Mouse (Mus musculus) adrenal gland, adult 18-20 months (tissue): ENCODE measurements around the gene Map3k13. TPM values are rescaled to one million over a fixed set of nuclear protein-coding genes. Genes with fewer than 3 reads are reported as not detected.

ENCODE experiments used
- DNase-seq, 2 experiments: peaks; one replicate each; pipeline ENCODE4 v3.0.0; 2021 to 2022; ENCODE audit warnings: low spot score in 2 of 2
- total RNA-seq, 2 experiments: library from RNA; stranded (reverse); gene quantifications; 1 replicate in 1 of 2; 2 replicates in 1 of 2; pipeline ENCODE4 v1.2.3; 2021

Map3k13 gene
- total RNA-seq, 2 experiments from 2014 or later = 0.70 to 0.77 TPM

- no peak for DNase-seq
Measured at GRCm38 (mm10) chr16:21848444-21848843, 54.3 kb downstream of the Map3k13 start.

DNA sequence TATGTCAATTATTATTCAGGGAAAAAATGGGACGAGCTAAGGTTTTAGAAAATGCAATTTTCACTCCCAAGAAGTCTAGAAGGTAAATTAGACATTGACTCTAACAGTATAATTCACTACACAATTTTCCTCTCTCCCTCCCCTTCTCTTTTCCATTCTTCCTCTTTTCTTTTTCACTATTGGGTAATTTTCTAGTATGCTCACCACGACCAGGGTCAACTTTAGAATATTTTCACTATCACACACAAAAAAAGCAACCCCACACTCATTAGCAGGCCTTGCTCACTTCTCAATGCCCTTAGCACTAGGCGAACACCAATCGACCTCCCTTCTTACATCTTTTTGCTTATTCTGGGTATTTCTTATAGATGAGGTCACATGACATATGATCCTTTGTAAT lies 54.7 kb downstream of the Map3k13 start:
- DNase-seq = no peak

DNA sequence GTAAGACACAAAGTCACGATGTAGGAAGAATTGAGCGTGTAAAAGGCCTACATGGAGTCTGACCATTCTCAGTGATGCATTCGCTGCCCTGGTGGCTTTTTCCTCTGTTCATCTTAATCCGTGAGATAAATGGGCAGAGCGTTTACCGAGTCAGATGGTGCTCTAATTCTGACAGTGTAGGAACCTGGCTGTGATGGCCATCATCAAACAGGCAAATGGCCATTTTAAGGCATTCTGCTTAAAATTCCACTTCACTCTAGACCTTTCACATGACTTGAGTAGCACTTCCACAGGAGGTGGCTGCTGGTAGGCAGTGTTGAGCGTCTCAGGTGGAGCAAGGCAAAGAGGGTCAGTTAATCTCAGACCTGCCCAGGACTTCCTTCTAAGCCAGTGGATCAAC lies 58.2 kb downstream of the Map3k13 start:
- no peak for DNase-seq

- DNase-seq = no peak
Measured at GRCm38 (mm10) chr16:21853446-21853941, 59.3 kb downstream of the Map3k13 start.

DNA sequence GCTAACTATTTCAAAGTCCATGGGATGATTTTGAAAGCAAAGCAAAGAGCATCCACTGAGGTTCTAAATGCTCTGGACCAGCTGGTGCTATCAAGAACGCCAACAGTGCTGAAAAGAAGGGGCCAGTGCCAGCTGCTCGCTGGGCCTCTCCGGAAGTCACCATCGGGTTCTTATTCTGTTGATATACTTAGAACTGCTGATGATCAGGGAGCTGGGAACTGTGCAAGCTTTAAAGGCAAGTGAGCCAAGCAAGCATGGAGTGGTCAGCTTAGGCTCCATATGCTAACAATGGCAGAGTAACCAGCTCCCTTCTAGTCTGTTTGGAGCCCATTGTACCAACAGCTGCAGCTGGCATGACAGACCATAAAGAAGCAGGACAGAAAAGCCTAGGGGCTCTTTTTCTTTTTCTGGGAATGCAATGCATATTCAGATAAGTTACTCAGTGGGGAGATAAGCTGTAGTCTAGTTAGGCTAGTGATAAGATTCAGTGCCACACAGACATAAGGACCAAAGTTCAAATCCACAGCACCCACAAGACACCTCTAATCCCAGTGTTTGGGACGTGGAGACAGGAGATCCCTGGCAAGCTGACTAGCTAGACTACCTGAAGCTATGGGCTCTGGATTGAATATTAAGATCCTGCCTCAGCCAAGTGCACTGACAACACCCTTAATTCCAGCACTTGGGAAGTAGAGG lies 60.6 kb downstream of the Map3k13 start:
- no peak for DNase-seq

GRCm38 (mm10) chr16:21856134-21856533 lies 62.0 kb downstream of the Map3k13 start:
- no peak for DNase-seq

DNA sequence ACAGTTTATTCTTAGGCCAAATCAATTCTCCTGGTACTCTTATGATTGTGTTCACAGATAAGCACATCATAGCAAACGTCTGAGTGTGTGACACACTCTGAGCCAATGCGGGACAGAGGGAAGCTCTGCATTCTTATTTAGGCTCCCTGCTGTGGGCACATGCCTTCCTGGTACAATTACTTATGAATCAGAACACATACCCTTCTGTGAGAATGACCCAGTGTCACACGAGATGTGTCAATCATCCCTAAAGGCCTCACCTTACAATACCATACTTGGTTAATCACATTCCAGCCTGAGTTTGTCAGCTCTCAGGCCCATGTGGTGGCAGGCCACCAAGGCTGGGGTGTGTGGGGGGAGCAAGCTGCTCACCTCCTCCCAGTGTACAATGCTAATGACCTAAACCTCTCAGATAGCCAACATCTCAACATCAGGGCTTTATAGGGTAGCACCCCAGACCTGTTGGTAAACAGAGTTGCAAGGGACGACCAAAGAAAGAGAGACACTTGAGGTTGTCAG lies 63.0 kb downstream of the Map3k13 start:
- DNase-seq = no peak

GRCm38 (mm10) chr16:21858163-21858562 lies 64.0 kb downstream of the Map3k13 start:
- no peak for DNase-seq

DNA sequence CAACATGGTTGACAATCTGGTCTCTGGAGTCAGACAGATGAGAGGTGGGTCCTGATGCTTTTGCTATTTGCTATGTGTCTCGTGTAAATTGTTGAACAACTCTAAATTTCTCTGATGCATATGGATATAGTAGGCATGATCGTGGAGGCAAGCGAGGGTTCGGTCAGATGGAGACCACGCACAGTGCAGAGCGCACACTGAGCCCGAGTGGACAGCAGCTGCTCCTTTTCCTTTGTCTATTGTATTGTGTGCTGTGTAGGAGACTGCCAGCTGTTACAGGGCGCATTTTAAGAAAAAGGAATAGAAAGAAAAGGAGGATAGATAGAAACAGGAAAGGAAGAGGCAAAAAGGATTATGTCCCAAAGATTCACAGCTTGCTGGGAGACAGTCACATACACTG lies 64.7 kb downstream of the Map3k13 start:
- DNase-seq = no peak

DNA sequence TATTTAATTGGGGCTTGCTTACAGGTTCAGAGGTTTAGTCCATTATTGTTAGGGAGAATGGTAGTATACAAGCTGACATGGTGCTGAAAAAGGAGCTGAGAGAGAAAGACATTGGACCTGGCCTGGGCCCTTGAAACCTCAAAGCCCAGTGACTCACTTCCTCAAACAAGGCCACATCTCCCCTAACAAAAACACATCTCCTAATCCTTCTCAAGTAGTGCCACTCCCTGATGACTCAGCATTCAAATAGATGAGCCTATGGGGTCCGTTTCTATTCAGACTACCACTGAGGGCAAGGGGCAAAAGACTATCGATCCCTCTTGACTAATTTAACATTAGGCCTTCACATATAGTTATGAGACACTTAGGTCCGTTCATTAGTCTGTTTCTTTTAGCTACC lies 68.3 kb downstream of the Map3k13 start:
- DNase-seq = no peak

DNA sequence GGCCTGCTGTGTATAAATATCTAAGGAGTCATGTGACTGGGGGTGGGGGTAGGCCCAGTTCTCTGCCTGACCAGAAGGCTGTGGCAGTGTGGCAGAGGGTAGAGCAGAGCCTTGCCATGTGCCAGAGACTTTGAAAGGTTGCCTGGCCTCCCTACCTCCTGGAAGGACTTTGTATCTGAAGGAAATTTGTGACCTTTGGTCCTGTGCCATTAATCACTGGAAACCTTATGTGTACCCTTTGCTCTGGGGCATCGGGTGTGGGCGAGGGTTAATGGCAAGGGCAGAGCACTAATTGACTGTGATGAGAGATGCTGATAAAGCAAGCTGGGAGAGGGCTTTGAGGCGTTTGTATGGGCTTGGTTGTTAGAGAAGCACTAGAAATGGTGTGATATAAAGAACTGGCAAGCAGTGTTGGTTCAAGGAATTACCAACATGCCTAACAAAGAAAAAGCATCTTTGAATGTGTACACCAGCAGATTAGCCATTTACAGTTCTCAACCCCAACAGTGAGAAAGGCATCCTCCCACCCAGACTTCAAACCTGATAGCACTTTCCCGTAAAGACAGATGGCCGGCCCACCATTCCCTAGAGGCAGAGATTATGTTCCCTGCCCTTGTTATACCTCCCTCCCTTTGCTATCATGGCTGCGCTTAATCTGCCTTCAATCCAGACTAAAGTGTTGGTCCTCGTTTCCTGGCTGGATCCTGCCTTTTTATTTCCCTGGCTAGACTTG lies 71.3 kb downstream of the Map3k13 start:
- DNase-seq = no peak

GRCm38 (mm10) chr16:21865983-21866575 lies 71.9 kb downstream of the Map3k13 start:
- no peak for DNase-seq

- DNase-seq = no peak
Measured at GRCm38 (mm10) chr16:21867727-21868126, 73.6 kb downstream of the Map3k13 start.

- DNase-seq = no peak
Measured at GRCm38 (mm10) chr16:21868651-21869050, 74.5 kb downstream of the Map3k13 start.

DNA sequence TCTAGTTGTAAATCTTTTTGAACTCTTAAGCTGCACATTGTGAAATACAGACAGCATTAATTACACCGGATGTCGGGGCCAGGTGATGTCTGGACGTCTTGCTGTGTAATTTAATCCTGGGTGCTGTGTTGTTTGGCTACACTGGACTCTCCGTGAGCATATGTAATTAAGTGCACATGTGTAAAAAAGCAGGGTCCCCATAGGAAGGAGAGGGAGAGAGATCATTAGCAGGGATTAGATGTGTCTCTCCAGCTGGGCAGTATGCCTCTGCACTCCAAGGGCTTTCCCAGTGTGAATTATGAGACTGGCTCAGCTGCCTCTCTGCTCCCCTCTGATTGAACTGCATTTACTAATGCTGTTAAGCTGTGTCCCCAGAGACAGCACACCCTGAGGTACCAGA lies 75.7 kb downstream of the Map3k13 start:
- DNase-seq = no peak

DNA sequence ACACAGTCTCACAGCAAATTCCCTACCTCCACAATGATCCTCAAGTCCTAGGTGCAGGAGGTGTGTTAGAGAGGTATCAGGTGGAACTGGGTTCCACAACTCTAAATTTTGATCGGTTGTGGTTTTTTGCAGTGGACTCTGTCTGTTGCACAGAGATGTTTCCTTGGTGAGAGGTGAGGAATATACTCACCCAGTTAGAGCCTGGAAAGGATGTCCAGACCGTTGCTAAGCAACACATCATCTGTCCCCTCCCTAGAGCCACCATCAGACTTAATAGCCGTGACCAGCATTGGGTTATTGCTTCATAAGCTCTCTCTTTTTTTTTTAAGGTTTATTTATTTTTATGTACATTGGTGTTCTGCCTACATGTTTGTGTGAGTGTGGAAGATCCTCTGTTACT lies 83.6 kb downstream of the Map3k13 start:
- no peak for DNase-seq

DNA sequence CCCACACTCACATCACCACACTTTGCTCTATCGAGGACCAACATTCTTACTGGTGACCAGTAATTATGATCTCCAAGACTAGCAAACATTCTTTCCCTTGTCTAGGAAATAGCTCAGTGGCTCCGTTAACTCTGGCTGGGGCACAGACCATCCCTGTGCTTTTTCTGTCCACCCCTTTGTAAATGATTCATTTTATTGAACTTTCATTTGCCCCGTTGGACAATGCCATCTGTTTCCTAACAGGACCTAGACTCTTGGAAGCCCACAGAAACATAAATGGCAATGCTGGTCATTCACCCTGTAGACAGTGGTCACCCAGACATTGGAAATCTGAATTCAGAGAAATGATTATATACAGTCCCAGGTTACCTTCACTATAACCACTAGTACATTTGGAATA lies 84.7 kb downstream of the Map3k13 start:
- DNase-seq = no peak

DNA sequence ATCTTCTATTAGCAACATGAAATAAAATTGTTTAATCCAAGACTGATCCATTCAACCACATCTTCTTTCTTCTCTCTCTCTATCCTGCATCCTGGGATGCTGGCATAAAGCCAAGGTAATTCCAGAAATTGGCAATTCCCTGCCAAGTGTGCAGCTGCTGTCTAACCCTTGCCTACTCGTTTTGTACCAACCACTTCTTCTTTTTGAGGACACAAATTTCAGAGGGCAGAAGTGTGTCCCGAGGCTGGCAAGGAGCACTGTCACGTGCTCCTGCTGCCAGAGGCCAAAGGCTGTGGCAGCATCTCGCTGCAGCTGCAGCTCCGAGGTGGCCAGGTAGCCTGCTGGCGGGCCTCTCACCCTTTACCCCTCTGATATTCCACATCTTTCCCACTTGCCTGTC lies 87.0 kb downstream of the Map3k13 start:
- DNase-seq = no peak

DNA sequence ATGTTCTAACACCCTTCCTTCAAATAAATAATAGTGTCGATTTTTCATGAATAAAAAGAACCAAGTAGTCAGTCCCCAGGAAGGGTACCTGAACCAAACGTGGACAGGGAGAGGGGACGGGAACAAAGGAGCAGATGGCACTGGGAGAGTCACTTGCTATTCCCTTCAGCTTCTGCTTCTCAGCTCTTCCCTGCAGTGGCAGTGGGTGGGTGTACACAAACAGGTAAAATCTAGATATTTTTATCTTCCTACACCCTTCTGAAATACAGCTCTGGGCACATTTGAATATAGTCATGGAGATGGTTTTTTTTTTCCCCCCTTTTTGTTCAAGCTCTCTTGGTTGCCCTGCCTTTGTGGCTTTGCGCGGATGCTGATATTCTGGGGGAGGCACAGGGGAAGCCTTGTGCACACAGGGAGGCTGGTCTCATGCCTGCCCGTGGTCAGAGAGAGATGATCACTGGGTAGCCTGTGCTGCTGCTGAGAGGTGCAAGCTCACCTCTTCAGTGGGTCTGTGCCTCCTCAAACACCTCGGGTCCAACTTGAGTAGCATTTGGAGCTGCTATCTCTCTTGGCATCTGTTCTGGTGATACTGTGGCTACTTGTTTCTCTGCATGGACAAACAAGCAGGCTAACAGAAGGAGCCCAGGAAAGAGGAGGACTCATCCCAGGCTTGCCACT lies 87.6 kb downstream of the Map3k13 start:
- no peak for DNase-seq

DNA sequence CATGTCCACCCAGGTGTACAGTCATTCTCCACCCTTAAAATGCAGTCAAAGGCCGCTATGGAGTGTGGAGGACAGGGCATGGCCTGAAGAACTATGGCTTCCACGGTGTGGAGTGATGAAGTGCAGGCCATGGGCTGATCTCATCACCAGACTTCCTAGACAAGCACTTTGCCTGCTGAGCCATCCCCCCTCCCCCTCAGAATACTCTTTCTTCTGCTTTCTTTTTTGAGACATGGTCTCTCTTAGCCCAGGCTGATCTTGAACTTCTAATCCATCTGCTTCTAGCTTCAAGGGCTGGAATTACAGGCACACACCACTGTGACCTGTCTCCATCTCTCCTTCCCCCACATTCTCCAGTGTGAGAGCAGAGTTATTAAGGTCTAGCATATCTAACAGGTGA lies 93.5 kb downstream of the Map3k13 start:
- no peak for DNase-seq

DNA sequence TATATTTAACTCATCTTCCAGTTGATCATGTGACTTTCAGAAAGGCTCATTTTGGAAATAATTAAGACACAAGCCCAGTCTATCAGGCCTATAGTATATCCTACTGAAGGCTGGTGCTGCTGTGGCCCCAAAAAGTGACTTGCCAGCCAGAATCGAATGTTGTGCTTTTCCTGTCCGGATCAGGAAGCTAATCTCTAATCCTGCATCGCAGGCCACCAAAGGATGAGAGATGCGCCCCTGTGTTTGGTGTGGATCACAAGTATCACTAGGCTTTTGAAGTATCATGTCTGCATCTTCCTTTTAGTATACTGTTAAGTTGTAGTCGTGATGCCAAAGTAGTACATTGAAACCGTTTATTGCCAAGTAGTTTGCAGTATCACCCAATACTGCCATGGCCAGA lies 99.7 kb downstream of the Map3k13 start:
- no peak for DNase-seq
